Mouse (Mus musculus) lung, adult 2 months (tissue): ENCODE results near the gene Dag1. TPM values are rescaled to one million over a fixed set of nuclear protein-coding genes. Genes with fewer than 3 reads are reported as not detected.

Experiments used
- DNase-seq: peaks from one replicate; pipeline ENCODE4 v3.0.0; 2022
- H3K4me1 ChIP-seq: fragments of 200-500 bp; 2 replicates; pipeline ENCODE4 v1.6.1; 2011; ENCODE audit warnings: low read length; ENCODE audit not compliant: control insufficient read depth, insufficient read depth
- H3K4me3 ChIP-seq: fragments of 200-500 bp; replicated peaks from 2 replicates; pipeline ENCODE3; 2011; ENCODE audit warnings: low read depth, mild to moderate bottlenecking, control low read depth, low read length; ENCODE audit errors: extremely low read depth
- CTCF ChIP-seq: fragments of 200-500 bp; IDR thresholded peaks from 2 replicates; pipeline ENCODE4 v1.5.1; 2011; ENCODE audit warnings: mild to moderate bottlenecking, low read length, control low read depth; ENCODE audit not compliant: insufficient read depth
- POLR2A ChIP-seq: fragments of 200-500 bp; IDR thresholded peaks from 2 replicates; pipeline ENCODE4 v1.6.1; 2011; ENCODE audit warnings: low read depth, mild to moderate bottlenecking, control low read depth, low read length, borderline replicate concordance; ENCODE audit errors: extremely low read depth
- WGBS: fragments of 180-500 bp; shearing (Covaris S2); methylation state at CpG from one replicate; pipeline ENCODE4 v1.1.7; 2018; 5-methylcytosine and 5-hydroxymethylcytosine counted together
- polyA plus RNA-seq: library from polyadenylated mRNA; depleted of rRNA; stranded (reverse); fragments of >200 nt; gene quantifications from 2 replicates; pipeline ENCODE4 v1.2.3, GENCODE M21; 2012; rRNA removed

Dag1 gene
- polyA plus RNA-seq, 1 experiment = 170 TPM

- WGBS = 56% methylated on average over 19 of the region's 19 CpGs
- no peak overlapping the region for H3K4me3 ChIP-seq
- TF ChIP-seq POLR2A = no peak
- TF ChIP-seq CTCF = no peak
- no peak for DNase-seq
- no peaks in the 10 kb centered on the region for H3K4me1 ChIP-seq
Observed at GRCm38 (mm10) chr9:108175116-108175838, 88.5 kb downstream of the Dag1 start.

- Histone ChIP-seq H3K4me3 (no peak overlapping the region), H3K4me1 (no peaks in the 10 kb centered on the region)
- WGBS = 55% methylated on average over 5 of the region's 5 CpGs
- TF ChIP-seq CTCF = no peak
- TF ChIP-seq POLR2A = no peak
- no peak for DNase-seq
Observed at GRCm38 (mm10) chr9:108172777-108173350, 90.9 kb downstream of the Dag1 start.

GRCm38 (mm10) chr9:108169751-108170150 is 94.0 kb downstream of the Dag1 start:
- TF ChIP-seq POLR2A (no peak), CTCF (no peak)
- 69% methylated on average over 10 of the region's 10 CpGs for WGBS
- no peaks in the 10 kb centered on the region for H3K4me1 ChIP-seq
- no peak for DNase-seq
- H3K4me3 ChIP-seq = no peak overlapping the region

- DNase-seq = no peak
- WGBS = 48% methylated on average over 8 of the region's 8 CpGs
- TF ChIP-seq POLR2A (no peak), CTCF (no peak)
- Histone ChIP-seq H3K4me1 (no peaks in the 10 kb centered on the region), H3K4me3 (no peak overlapping the region)
Observed at GRCm38 (mm10) chr9:108165143-108165542, 98.6 kb downstream of the Dag1 start.

- DNase-seq = no peak
- 78% methylated on average over 16 of the region's 16 CpGs for WGBS
- Histone ChIP-seq H3K4me1 (no peaks in the 10 kb centered on the region), H3K4me3 (no peak overlapping the region)
- TF ChIP-seq POLR2A (no peak), CTCF (no peak)
Observed at GRCm38 (mm10) chr9:108163646-108164284, 100.0 kb downstream of the Dag1 start.

GRCm38 (mm10) chr9:108157891-108158290 is 105.9 kb downstream of the Dag1 start:
- no peak overlapping the region for H3K4me3 ChIP-seq
- TF ChIP-seq POLR2A (no peak), CTCF (no peak)
- WGBS = 43% methylated on average over 7 of the region's 7 CpGs
- H3K4me1 ChIP-seq = no peaks in the 10 kb centered on the region
- no peak for DNase-seq

GRCm38 (mm10) chr9:108157451-108157850 is 106.3 kb downstream of the Dag1 start:
- 76% methylated on average over 6 of the region's 6 CpGs for WGBS

GRCm38 (mm10) chr9:108156786-108157185 is 107.0 kb downstream of the Dag1 start:
- 76% methylated on average over 5 of the region's 5 CpGs for WGBS
- TF ChIP-seq CTCF = no peak
- TF ChIP-seq POLR2A = no peak
- Histone ChIP-seq H3K4me3 (no peak overlapping the region), H3K4me1 (no peaks in the 10 kb centered on the region)
- DNase-seq = no peak

More at GRCm38 (mm10) chr9:108157451-108157850, 106.3 kb downstream of the Dag1 start:
- H3K4me1 ChIP-seq = no peaks in the 10 kb centered on the region
- no peak for DNase-seq
- TF ChIP-seq POLR2A (no peak), CTCF (no peak)
- no peak overlapping the region for H3K4me3 ChIP-seq

- 88% methylated on average over 12 of the region's 12 CpGs for WGBS
- no peak for DNase-seq
- TF ChIP-seq CTCF (no peak), POLR2A (no peak)
- no peak overlapping the region for H3K4me3 ChIP-seq
- no peaks in the 10 kb centered on the region for H3K4me1 ChIP-seq
Observed at GRCm38 (mm10) chr9:108154814-108155213, 108.9 kb downstream of the Dag1 start.

Other genes with a start within 250 kb of the Dag1 start
- 14.6 and 20.3 TPM in 2 replicates for gene Gmppb, start 214.7 kb downstream of the Dag1 start, polyA plus RNA-seq
- 2.3 and 3.2 TPM in 2 replicates for gene Amigo3, start 210.8 kb downstream of the Dag1 start, polyA plus RNA-seq
- gene Mst1, start 183.5 kb downstream of the Dag1 start, polyA plus RNA-seq = 1.5 and 2.5 TPM in 2 replicates
- 78.6 and 88.0 TPM in 2 replicates for gene Rnf123, start 180.6 kb downstream of the Dag1 start, polyA plus RNA-seq
- 64.7 and 74.8 TPM in 2 replicates for gene Apeh, start 169.4 kb downstream of the Dag1 start, polyA plus RNA-seq
- gene Bsn, start 73.6 kb downstream of the Dag1 start, polyA plus RNA-seq = 0.74 and 0.95 TPM in 2 replicates
- 15.1 and 21.4 TPM in 2 replicates for gene Nicn1, start 26.5 kb upstream of the Dag1 start, polyA plus RNA-seq
- gene Amt, start 32.9 kb upstream of the Dag1 start, polyA plus RNA-seq = 7.0 and 13.3 TPM in 2 replicates
- 167 and 313 TPM in 2 replicates for gene Rhoa, start 42.2 kb upstream of the Dag1 start, polyA plus RNA-seq
- 64.1 and 75.8 TPM in 2 replicates for gene Tcta, start 42.2 kb upstream of the Dag1 start, polyA plus RNA-seq
- gene Gpx1, start 74.9 kb upstream of the Dag1 start, polyA plus RNA-seq = 1,012 and 1,202 TPM in 2 replicates
- 59.4 and 75.6 TPM in 2 replicates for gene Usp4, start 83.9 kb upstream of the Dag1 start, polyA plus RNA-seq
- 0.58 and 0.66 TPM in 2 replicates for gene 1700102P08Rik, start 128.8 kb upstream of the Dag1 start, polyA plus RNA-seq
- not detected in 2 replicates for gene Ccdc36, start 164.5 kb upstream of the Dag1 start, polyA plus RNA-seq
- not detected in 2 replicates for gene BC048562, start 172.5 kb upstream of the Dag1 start, polyA plus RNA-seq
- gene Ccdc71, start 196.6 kb upstream of the Dag1 start, polyA plus RNA-seq = 26.8 and 27.2 TPM in 2 replicates
- 108 and 109 TPM in 2 replicates for gene Klhdc8b, start 197.6 kb upstream of the Dag1 start, polyA plus RNA-seq
- gene Lamb2, start 215.8 kb upstream of the Dag1 start, polyA plus RNA-seq = 189 and 231 TPM in 2 replicates
- 134 and 161 TPM in 2 replicates for gene Usp19, start 226.6 kb upstream of the Dag1 start, polyA plus RNA-seq
- gene Qars, start 243.7 kb upstream of the Dag1 start, polyA plus RNA-seq = 140 and 204 TPM in 2 replicates